Comparison of ENCODE assay signal across 21 mouse cellular contexts in the genomic region with DNA sequence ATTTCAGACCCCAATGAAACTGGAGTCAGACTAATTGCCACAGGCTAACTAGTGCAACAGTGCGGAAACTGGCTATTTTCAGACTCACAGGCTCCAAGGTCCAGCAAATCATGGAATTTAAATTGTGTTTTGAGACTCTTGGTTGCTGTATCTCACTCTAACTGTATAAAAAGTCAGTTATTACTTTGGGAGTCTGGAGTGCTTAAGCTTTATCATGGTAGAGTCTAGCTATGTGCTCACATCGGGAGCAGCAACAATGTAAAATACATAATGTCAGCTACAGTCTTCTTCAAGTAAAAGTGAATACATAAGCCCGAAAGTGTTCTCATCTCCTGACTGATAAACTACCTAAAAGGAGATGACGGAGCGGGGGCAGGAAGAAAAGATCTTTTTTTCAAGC. TPM values are rescaled to one million over a fixed set of nuclear protein-coding genes. Genes with fewer than 3 reads are reported as not detected.
DNase-seq lines count a peak whose midpoint lies in the region; ATAC-seq and TF ChIP-seq lines count a peak whose summit lies in the region.
"Had no signal": no experiment of that assay in that cellular context is flagged by ENCODE, and none has a peak within 500 bp of the region (broad histone marks: within the 10 kb centered on the region; RNA-seq: fewer than 3 reads in every experiment).

No protein-coding gene starts in this region.

- H3K27me3 ChIP-seq in kidney, adult 2 months (replicated peaks; ENCODE audit: control insufficient read depth, insufficient read depth, low read length), result no peaks in the 10 kb centered on the region
- H3K27me3 ChIP-seq in kidney, embryonic 15.5 days, result no peaks in the 10 kb centered on the region
- H3K27me3 ChIP-seq in midbrain, embryonic 11.5 days (ENCODE audit: control insufficient read depth, insufficient read depth, low read length), result no peaks in the 10 kb centered on the region
- no peaks in the 10 kb centered on the region for H3K27me3 ChIP-seq in midbrain, embryonic 10.5 days (ENCODE audit: low read depth, poor library complexity, severe bottlenecking)
- H3K27me3 ChIP-seq in neural tube, embryonic 15.5 days (replicated peaks), result no peaks in the 10 kb centered on the region
- H3K27me3 ChIP-seq: embryonic facial prominence, embryonic 12.5 days; forebrain, embryonic 13.5 days; forebrain, embryonic 15.5 days; Patski had no signal

- no peak overlapping the region for H3K4me3 ChIP-seq in kidney, adult 2 months (ENCODE audit: insufficient read depth, low read depth, low read length)
- no peak overlapping the region for H3K4me3 ChIP-seq in kidney, embryonic 15.5 days (replicated peaks)
- H3K4me3 ChIP-seq in midbrain, embryonic 11.5 days (ENCODE audit: low read depth, low read length), result no peak overlapping the region
- no peak overlapping the region for H3K4me3 ChIP-seq in midbrain, embryonic 10.5 days
- H3K4me3 ChIP-seq in neural tube, embryonic 15.5 days (replicated peaks), result no peak overlapping the region
- H3K4me3 ChIP-seq: embryonic facial prominence, embryonic 10.5 days; embryonic facial prominence, embryonic 12.5 days; forebrain, embryonic 13.5 days; forebrain, embryonic 15.5 days had no signal

- no peak overlapping the region for H3K9ac ChIP-seq in kidney, embryonic 15.5 days
- no peak overlapping the region for H3K9ac ChIP-seq in midbrain, embryonic 11.5 days (ENCODE audit: low read length)
- no peak overlapping the region for H3K9ac ChIP-seq in neural tube, embryonic 15.5 days (replicated peaks)
- H3K9ac ChIP-seq: embryonic facial prominence, embryonic 12.5 days; forebrain, embryonic 13.5 days; forebrain, embryonic 15.5 days had no signal

- no peaks in the 10 kb centered on the region for H3K36me3 ChIP-seq in kidney, adult 2 months (ENCODE audit: control insufficient read depth, insufficient read depth, low read length)
- H3K36me3 ChIP-seq in kidney, embryonic 15.5 days, result peaks cover 10% of the 10 kb centered on the region; the same call in 1 of the 2 replicates
- H3K36me3 ChIP-seq in midbrain, embryonic 11.5 days (ENCODE audit: control insufficient read depth, insufficient read depth, low read length), result no peaks in the 10 kb centered on the region
- peaks cover 18% of the 10 kb centered on the region for H3K36me3 ChIP-seq in midbrain, embryonic 10.5 days
- H3K36me3 ChIP-seq in neural tube, embryonic 15.5 days, result no peaks in the 10 kb centered on the region
- H3K36me3 ChIP-seq: forebrain, embryonic 15.5 days had no signal

- TF ChIP-seq CTCF in kidney, adult 2 months (conservative IDR thresholded peaks at IDR 0.05; ENCODE audit: insufficient read depth, insufficient read length, low read depth, low read length), result no peak

- H3K4me2 ChIP-seq in kidney, embryonic 15.5 days, result no peak overlapping the region
- H3K4me2 ChIP-seq in midbrain, embryonic 11.5 days, result no peak overlapping the region
- no peak overlapping the region for H3K4me2 ChIP-seq in neural tube, embryonic 15.5 days
- H3K4me2 ChIP-seq: embryonic facial prominence, embryonic 12.5 days; forebrain, embryonic 13.5 days; forebrain, embryonic 15.5 days had no signal

- H3K9me3 ChIP-seq in kidney, embryonic 15.5 days (replicated peaks), result no peaks in the 10 kb centered on the region
- no peaks in the 10 kb centered on the region for H3K9me3 ChIP-seq in midbrain, embryonic 11.5 days (ENCODE audit: control insufficient read depth, low read length)
- no peaks in the 10 kb centered on the region; the same call in 1 of the 2 replicates for H3K9me3 ChIP-seq in midbrain, embryonic 10.5 days (replicated peaks)
- H3K9me3 ChIP-seq in neural tube, embryonic 15.5 days (replicated peaks), result no peaks in the 10 kb centered on the region
- H3K9me3 ChIP-seq: embryonic facial prominence, embryonic 10.5 days; embryonic facial prominence, embryonic 12.5 days; forebrain, embryonic 13.5 days; forebrain, embryonic 15.5 days had no signal

- TF ChIP-seq POLR2A in kidney, adult 2 months (IDR thresholded peaks at IDR 0.05; ENCODE audit: low read depth, low read length), result no peak

- ATAC-seq in kidney, embryonic 15.5 days (replicated peaks; ENCODE audit: low FRiP score), result no peak
- ATAC-seq in midbrain, embryonic 11.5 days (ENCODE audit: low FRiP score), result no peak
- no peak for ATAC-seq in neural tube, embryonic 15.5 days (ENCODE audit: low FRiP score)
- ATAC-seq: activated CD4-positive, CD25-positive, alpha-beta regulatory T cell, adult 4 months; forebrain, embryonic 13.5 days; forebrain, embryonic 15.5 days; Patski had no signal

- DNase-seq in kidney, adult 2 months, result peak; percentile 50
- peak; percentile 81 for DNase-seq in midbrain, embryonic 11.5 days (ENCODE audit: low spot score, missing footprints)
- no peak for DNase-seq in midbrain, embryonic 10.5 days (ENCODE audit: low spot score)
- DNase-seq in retina, embryonic 14.5 days (ENCODE audit: low spot score), result peak; percentile 59
- DNase-seq in spleen, postnatal 14 days (ENCODE audit: low spot score in 2 of 2), result no peak
- DNase-seq: adrenal gland, adult 8-10 months; adrenal gland, postnatal 14 days; adrenal gland, postnatal 36 days; cerebellum, adult 11-12 months; cerebellum, adult 2 months; cerebellum, adult 9-10 months; cerebellum, postnatal 10 days; cerebellum, postnatal 25 days had no signal

- peaks cover 29% of the 10 kb centered on the region for H3K4me1 ChIP-seq in kidney, adult 2 months (ENCODE audit: control insufficient read depth, insufficient read depth, low read length)
- H3K4me1 ChIP-seq in kidney, embryonic 15.5 days, result peaks cover 40% of the 10 kb centered on the region
- peaks cover 6% of the 10 kb centered on the region; the same call in 1 of the 2 replicates for H3K4me1 ChIP-seq in midbrain, embryonic 11.5 days (ENCODE audit: control insufficient read depth, insufficient read depth, low read length)
- H3K4me1 ChIP-seq in midbrain, embryonic 10.5 days, result peaks cover 32% of the 10 kb centered on the region
- peaks cover 37% of the 10 kb centered on the region for H3K4me1 ChIP-seq in neural tube, embryonic 15.5 days

- WGBS in kidney, adult 2 months, result 66% methylated on average over 5 of the region's 5 CpGs
- WGBS in kidney, embryonic 15.5 days, result 85% methylated on average over 5 of the region's 5 CpGs
- WGBS in midbrain, embryonic 11.5 days, result 97% methylated on average over 5 of the region's 5 CpGs
- WGBS in midbrain, embryonic 10.5 days, result 96% methylated on average over 5 of the region's 5 CpGs
- WGBS in neural tube, embryonic 15.5 days, result 90% methylated on average over 5 of the region's 5 CpGs

- no peak overlapping the region for H3K27ac ChIP-seq in kidney, adult 2 months (ENCODE audit: insufficient read depth, low read depth, low read length)
- H3K27ac ChIP-seq in kidney, embryonic 15.5 days, result no peak overlapping the region
- H3K27ac ChIP-seq in midbrain, embryonic 11.5 days (ENCODE audit: low read depth, low read length), result no peak overlapping the region
- H3K27ac ChIP-seq in midbrain, embryonic 10.5 days (replicated peaks), result no peak overlapping the region
- no peak overlapping the region for H3K27ac ChIP-seq in neural tube, embryonic 15.5 days (replicated peaks)
- H3K27ac ChIP-seq: embryonic facial prominence, embryonic 10.5 days; embryonic facial prominence, embryonic 12.5 days; forebrain, embryonic 13.5 days; forebrain, embryonic 15.5 days had no signal

RNA-seq across cellular contexts. Expression of a gene that starts 10.7 kb away (rescaled TPM):
- 320 and 328 TPM in 2 replicates for polyA plus RNA-seq in kidney, adult 2 months (2012; rRNA removed)
- polyA plus RNA-seq in kidney, embryonic 15.5 days (2015; fragmentation: Nextera tagmentation; extraction: Ambion mirVana), result 480 and 483 TPM in 2 replicates
- 560 and 573 TPM in 2 replicates for polyA plus RNA-seq in midbrain, embryonic 11.5 days (2014; fragmentation: Nextera tagmentation; extraction: Ambion mirVana)
- 570 and 611 TPM in 2 replicates for polyA plus RNA-seq in midbrain, embryonic 10.5 days (2016; fragmentation: Nextera tagmentation; extraction: Ambion mirVana)
- polyA plus RNA-seq in neural tube, embryonic 15.5 days (2015; fragmentation: Nextera tagmentation; extraction: Ambion mirVana), result 578 and 595 TPM in 2 replicates

Comparison
In these comparisons a context has a peak if more than half of its experiments do, and no peak if none do; other contexts are left out.
1. DNase-seq: peak in kidney, adult 2 months (single experiment), midbrain, embryonic 11.5 days (single experiment) and retina, embryonic 14.5 days (single experiment); none in midbrain, embryonic 10.5 days (single experiment) and spleen, postnatal 14 days (0 of 2).